Mouse (Mus musculus) kidney, embryonic 14.5 days (tissue): ENCODE measurements around the gene Fam214b. TPM values are rescaled to one million over a fixed set of nuclear protein-coding genes. Genes with fewer than 3 reads are reported as not detected.
A peak's percentile ranks its signal among the peaks of the same experiment; 100 is the strongest.

Experiments used
- ATAC-seq: fragments of 200-750 bp; cut with Nextera tagmentation; 2 replicates; pipeline ENCODE4 v1.8.0; 2017; ENCODE audit warnings: moderate number of reproducible peaks, mild to moderate bottlenecking, moderate TSS enrichment, moderate library complexity; ENCODE audit not compliant: low FRiP score, low TSS enrichment
- H3K27ac ChIP-seq: fragments of 300-500 bp; sonication (generic); 2 replicates; pipeline ENCODE4 v1.5.1; 2014; ENCODE audit warnings: low read depth, mild to moderate bottlenecking, low read length, moderate library complexity, mixed read lengths
- H3K27me3 ChIP-seq: fragments of 300-500 bp; sonication (generic); 2 replicates; pipeline ENCODE4 v1.6.1; 2014; ENCODE audit warnings: mild to moderate bottlenecking, low read length; ENCODE audit not compliant: control insufficient read depth, insufficient read depth
- H3K36me3 ChIP-seq: fragments of 300-500 bp; sonication (generic); 2 replicates; pipeline ENCODE4 v1.6.1; 2014; ENCODE audit warnings: low read length, mixed read lengths; ENCODE audit not compliant: control insufficient read depth, insufficient read depth
- H3K4me1 ChIP-seq: fragments of 300-500 bp; sonication (generic); 2 replicates; pipeline ENCODE4 v1.6.1; 2014; ENCODE audit warnings: low read length, mixed read lengths; ENCODE audit not compliant: control insufficient read depth, insufficient read depth
- H3K4me2 ChIP-seq: fragments of 300-500 bp; sonication (generic); replicated peaks from 2 replicates; pipeline ENCODE4 v1.6.1; 2014; ENCODE audit warnings: low read depth, mild to moderate bottlenecking, low read length
- H3K4me3 ChIP-seq: fragments of 300-500 bp; sonication (generic); 2 replicates; pipeline ENCODE4 v1.5.1; 2014; ENCODE audit warnings: mild to moderate bottlenecking, low read length
- H3K9ac ChIP-seq: fragments of 300-500 bp; sonication (generic); 2 replicates; pipeline ENCODE4 v1.6.1; 2014; ENCODE audit warnings: low read depth, mild to moderate bottlenecking, low read length, moderate library complexity
- H3K9me3 ChIP-seq: fragments of 300-500 bp; sonication (generic); 2 replicates; pipeline ENCODE4 v1.6.1; 2016; ENCODE audit warnings: low read length; ENCODE audit not compliant: control insufficient read depth
- WGBS: fragments of 180-500 bp; shearing (Covaris S2); extraction: QIAGEN DNeasy Blood & Tissue Kit; methylation state at CpG from one replicate; pipeline ENCODE4 v1.1.7; 2014; 5-methylcytosine and 5-hydroxymethylcytosine counted together
- polyA plus RNA-seq: library from polyadenylated mRNA; unstranded; fragments of >200 nt; fragmentation: Nextera tagmentation; extraction: Ambion mirVana; gene quantifications from 2 replicates; pipeline ENCODE4 v1.2.1, GENCODE M21; 2014

The Fam214b gene
- polyA plus RNA-seq, 1 experiment from 2014 or later: 8.3 TPM

DNA sequence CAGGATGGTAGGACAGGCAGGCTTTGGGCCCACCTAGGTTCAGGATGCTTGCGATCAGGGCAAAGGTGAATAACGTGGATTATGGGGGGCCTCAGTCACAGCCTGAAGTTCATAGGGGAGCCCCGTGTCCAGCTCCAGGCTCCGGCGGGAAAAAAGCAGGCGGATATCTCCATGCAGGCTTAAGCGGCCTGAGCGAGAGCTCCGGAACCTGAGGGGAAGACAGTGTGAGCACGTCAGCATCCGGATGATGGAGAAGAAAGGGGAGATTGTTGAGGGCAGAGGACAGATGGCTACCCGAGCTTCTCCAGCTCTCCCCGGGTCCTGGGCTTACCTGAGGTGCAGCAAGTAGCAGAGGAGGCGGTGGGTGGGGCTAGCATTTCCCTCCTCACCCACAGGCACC lies 12.5 kb downstream of the Fam214b start:
- H3K4me1 ChIP-seq: peaks cover 11% of the 10 kb centered on the region
- 86% methylated on average over 14 of the region's 14 CpGs for WGBS
- no peaks in the 10 kb centered on the region for H3K27me3 ChIP-seq

DNA sequence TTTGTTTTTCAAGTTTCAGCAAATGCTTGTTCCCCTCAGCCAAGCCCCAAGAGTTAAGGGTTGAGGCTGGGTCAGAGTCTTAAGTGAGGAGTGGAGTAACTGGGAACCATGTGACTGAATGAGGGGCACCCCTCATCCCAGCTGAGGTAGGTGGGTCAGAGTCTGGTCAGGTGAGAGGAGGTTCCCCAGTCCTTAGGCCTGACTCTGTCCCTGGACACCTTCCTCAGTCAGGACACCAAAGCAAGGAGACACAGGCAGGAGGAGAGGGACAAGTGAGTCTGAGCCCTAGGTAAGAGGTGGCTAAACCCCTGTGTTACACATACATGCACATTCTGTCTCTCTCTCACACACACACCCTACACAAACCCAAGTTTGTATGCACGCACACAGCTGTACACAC lies 13.5 kb downstream of the Fam214b start:
- Histone ChIP-seq H3K27me3 (no peaks in the 10 kb centered on the region), H3K36me3 (peaks cover 44% of the 10 kb centered on the region)
- 93% methylated on average over 1 of the region's 1 CpGs for WGBS

More for the DNA sequence above, 12.5 kb downstream of the Fam214b start:
- no peak for ATAC-seq
- Histone ChIP-seq H3K36me3 (peaks cover 34% of the 10 kb centered on the region), H3K4me3 (no peak overlapping the region), H3K27ac (no peak overlapping the region), H3K4me2 (no peak overlapping the region), H3K9ac (no peak overlapping the region), H3K9me3 (no peaks in the 10 kb centered on the region)

DNA sequence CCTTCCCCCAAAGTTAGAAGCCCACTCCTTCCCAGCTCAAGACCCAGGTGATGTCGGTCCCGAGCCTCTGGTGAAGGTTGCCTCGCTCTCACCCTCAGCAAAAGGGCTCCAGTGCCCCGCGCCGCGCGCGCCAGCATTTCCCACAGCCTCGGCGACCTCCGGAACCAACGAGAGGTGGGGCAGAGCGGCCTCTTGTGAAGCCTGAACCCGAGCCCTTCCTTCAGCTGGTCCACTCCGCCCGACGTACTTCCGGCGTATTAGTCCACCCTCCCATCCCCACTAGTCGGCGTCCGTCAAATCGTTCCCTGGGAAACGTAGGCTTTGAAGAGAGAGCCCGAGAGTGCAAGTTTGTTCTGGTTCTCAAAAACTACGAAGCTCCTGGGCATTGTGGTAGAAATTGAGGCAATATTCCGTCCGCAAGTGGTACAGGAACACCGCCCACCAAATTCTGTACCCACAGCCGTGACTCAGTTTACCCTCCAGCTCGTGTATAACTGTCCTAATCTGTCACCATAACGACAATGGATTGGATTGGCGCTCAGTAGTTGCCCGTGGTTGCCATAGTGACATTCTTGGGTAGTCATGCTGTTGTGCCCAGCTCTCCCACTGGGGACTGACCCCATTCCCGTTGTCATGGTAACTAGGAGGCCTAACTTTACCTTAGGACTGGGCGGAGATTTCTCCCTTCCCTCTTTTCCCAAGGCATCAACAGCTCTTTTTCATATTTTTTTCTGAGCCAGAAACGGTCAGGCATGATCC lies 14.6 kb downstream of the Fam214b start, which contains the start of gene Stoml2:
Gene Stoml2, minus strand, starts transcription at position 474 of the 759 bp plus-strand sequence.
- H3K27me3 ChIP-seq: no peaks in the 10 kb centered on the region
- peak within 1 kb of the TSS; percentile 89 for H3K4me3 ChIP-seq
- WGBS: 2% methylated on average over 38 of the region's 38 CpGs
- peak within 1 kb of the TSS; percentile 83 for H3K27ac ChIP-seq
- H3K9me3 ChIP-seq: no peaks in the 10 kb centered on the region
- peaks cover 11% of the 10 kb centered on the region for H3K4me1 ChIP-seq
- ATAC-seq: peak; percentile 96
- peak within 1 kb of the TSS; percentile 93 for H3K9ac ChIP-seq
- H3K36me3 ChIP-seq: peaks cover 51% of the 10 kb centered on the region
- peak within 1 kb of the TSS; percentile 87 for H3K4me2 ChIP-seq

More for the DNA sequence above, 13.5 kb downstream of the Fam214b start:
- Histone ChIP-seq H3K4me3 (no peak overlapping the region), H3K4me2 (no peak overlapping the region), H3K9me3 (no peaks in the 10 kb centered on the region), H3K4me1 (peaks cover 11% of the 10 kb centered on the region), H3K27ac (no peak overlapping the region), H3K9ac (no peak overlapping the region)
- no peak for ATAC-seq

DNA sequence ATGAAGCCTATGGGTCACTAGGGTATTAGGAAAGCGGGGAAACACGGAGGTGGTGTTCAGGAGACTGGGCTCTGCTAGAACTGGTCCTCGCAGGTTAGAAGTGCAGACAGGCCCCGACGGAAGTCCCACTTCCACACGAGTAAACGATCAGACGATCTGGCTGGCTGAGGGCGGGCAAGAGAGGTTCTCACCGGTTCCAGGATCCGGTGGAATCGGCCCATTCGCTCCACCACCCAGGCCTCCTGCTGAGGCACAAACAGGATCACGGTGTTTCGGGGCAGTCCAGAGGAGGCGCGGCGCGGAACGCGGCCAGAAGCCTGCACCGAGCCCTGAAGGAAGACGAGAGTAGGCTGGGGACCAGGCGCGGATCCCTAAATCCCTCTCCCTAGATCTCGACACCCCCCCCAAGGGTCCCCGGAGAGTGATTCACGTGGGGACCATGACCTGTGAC lies 15.2 kb downstream of the Fam214b start:
- H3K27ac ChIP-seq: peak overlapping the region; percentile 83

DNA sequence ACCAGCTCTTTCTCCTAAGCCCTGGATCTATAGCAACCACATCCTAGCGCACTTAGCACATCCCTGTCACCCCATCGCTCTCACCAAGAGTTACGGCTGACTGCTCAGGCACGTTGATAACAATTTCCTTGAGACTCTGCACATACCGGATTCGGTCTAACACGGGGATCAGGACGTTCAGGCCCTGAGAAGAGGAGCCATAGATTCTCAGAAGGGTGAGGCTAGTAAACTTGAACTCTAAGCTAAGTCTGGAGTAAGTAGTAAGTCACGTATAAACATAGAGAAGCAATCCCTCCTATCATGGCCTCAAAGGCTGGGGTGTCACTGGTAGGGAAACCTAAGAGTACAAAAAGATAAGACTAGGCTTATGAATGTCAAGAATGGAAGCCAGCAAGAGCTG lies 15.7 kb downstream of the Fam214b start:
- 59% methylated on average over 9 of the region's 9 CpGs for WGBS
- no peaks in the 10 kb centered on the region for H3K9me3 ChIP-seq
- peaks cover 11% of the 10 kb centered on the region for H3K4me1 ChIP-seq
- no peak for ATAC-seq
- H3K36me3 ChIP-seq: peaks cover 49% of the 10 kb centered on the region
- no peaks in the 10 kb centered on the region for H3K27me3 ChIP-seq
- H3K4me3 ChIP-seq: peak overlapping the region; percentile 89
- peak overlapping the region; percentile 93 for H3K9ac ChIP-seq
- peak overlapping the region; percentile 87 for H3K4me2 ChIP-seq
- H3K27ac ChIP-seq: peak overlapping the region; percentile 83

More for the DNA sequence above, 15.2 kb downstream of the Fam214b start:
- Histone ChIP-seq H3K36me3 (peaks cover 50% of the 10 kb centered on the region), H3K4me2 (peak overlapping the region; percentile 87), H3K4me3 (peak overlapping the region; percentile 89), H3K9ac (peak overlapping the region; percentile 93), H3K9me3 (no peaks in the 10 kb centered on the region), H3K27me3 (no peaks in the 10 kb centered on the region), H3K4me1 (peaks cover 11% of the 10 kb centered on the region)
- under 1% methylated on average over 28 of the region's 28 CpGs for whole genome bisulfite sequencing
- peak; percentile 71 for ATAC-seq

GRCm38 (mm10) chr4:43029749-43030148 lies 16.3 kb downstream of the Fam214b start:
- H3K27ac ChIP-seq: no peak overlapping the region
- no peak overlapping the region for H3K9ac ChIP-seq
- H3K4me3 ChIP-seq: no peak overlapping the region; the same call in 1 of the 2 replicates
- H3K27me3 ChIP-seq: no peaks in the 10 kb centered on the region
- peak overlapping the region; percentile 87; the same call in 1 of the 2 replicates for H3K4me2 ChIP-seq
- WGBS: 93% methylated on average over 9 of the region's 9 CpGs
- peaks cover 46% of the 10 kb centered on the region for H3K36me3 ChIP-seq
- peaks cover 16% of the 10 kb centered on the region for H3K4me1 ChIP-seq
- no peaks in the 10 kb centered on the region for H3K9me3 ChIP-seq
- ATAC-seq: no peak

GRCm38 (mm10) chr4:43029121-43029520 lies 16.9 kb downstream of the Fam214b start:
- Histone ChIP-seq H3K27me3 (no peaks in the 10 kb centered on the region), H3K9ac (no peak overlapping the region), H3K4me3 (no peak overlapping the region), H3K4me1 (peaks cover 20% of the 10 kb centered on the region), H3K9me3 (no peaks in the 10 kb centered on the region), H3K4me2 (no peak overlapping the region), H3K27ac (no peak overlapping the region), H3K36me3 (peaks cover 45% of the 10 kb centered on the region)
- WGBS: 93% methylated on average over 7 of the region's 7 CpGs
- ATAC-seq: no peak

DNA sequence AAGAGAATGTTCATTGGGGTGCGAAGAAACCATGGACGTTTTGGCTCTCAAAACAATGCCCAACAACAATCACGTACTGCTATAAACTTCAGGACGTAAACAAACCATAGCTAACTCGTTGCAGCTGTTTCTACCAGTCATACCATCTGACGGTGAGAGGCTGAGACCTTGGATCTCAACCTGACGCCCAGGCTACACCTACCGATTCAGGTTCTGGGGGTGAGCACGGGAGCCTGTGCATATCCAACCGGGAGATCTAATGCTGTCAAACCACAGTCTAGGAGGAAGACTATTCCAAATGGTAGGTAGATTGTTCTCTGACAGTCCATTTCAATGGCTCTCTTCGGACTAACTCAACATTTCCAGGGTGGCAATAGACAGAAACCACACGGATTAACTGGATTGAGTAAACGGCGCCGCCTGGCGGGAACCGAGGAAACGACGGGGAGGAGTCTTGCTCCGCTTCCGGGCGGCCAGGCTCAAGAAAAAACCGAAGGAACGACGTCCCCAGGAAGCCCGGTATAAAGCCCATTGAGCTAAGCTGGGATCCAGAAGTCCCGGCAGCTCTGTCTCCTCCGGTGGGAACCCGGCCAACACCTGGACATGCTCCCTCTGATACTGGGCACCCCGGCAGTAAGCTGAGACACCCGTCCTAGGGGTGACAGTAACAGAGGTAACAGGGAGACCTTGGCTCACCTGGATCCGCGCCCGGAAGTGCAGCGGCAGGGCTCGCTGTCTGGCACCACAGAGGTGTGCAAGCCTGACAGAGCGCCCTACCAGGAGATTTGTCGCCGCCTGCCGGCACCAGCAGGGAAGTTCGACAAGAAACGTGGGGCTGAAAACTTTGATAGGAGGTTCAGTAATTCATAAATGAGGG lies 20.7 kb downstream of the Fam214b start, which contains the start of gene Pigo:
Gene Pigo, minus strand, starts transcription at position 736 of the 877 bp plus-strand sequence.
- H3K4me3 ChIP-seq: peak within 1 kb of the TSS; percentile 45
- H3K27me3 ChIP-seq: no peaks in the 10 kb centered on the region
- H3K4me1 ChIP-seq: peaks cover 14% of the 10 kb centered on the region
- H3K9ac ChIP-seq: peak within 1 kb of the TSS; percentile 61
- H3K27ac ChIP-seq: peak within 1 kb of the TSS; percentile 56
- ATAC-seq: peak; percentile 92
- peak within 1 kb of the TSS; percentile 85 for H3K4me2 ChIP-seq
- WGBS: 7% methylated on average over 42 of the region's 42 CpGs
- no peaks in the 10 kb centered on the region for H3K9me3 ChIP-seq
- peaks cover 67% of the 10 kb centered on the region for H3K36me3 ChIP-seq
